Mouse (Mus musculus) spleen, adult 2 months (tissue): ENCODE data around the gene Apobec2.

Source experiments
- CTCF ChIP-seq: fragments of 200-500 bp; IDR thresholded peaks from 2 replicates; pipeline ENCODE4 v1.5.1; 2011; ENCODE audit warnings: mild to moderate bottlenecking, inconsistent platforms; ENCODE audit not compliant: insufficient read depth, insufficient read length, insufficient replicate concordance; ENCODE audit errors: extremely low read depth
- POLR2A ChIP-seq: fragments of 200-500 bp; IDR thresholded peaks from 2 replicates; pipeline ENCODE4 v1.6.1; 2011; ENCODE audit warnings: low read depth, low read length, inconsistent platforms

DNA sequence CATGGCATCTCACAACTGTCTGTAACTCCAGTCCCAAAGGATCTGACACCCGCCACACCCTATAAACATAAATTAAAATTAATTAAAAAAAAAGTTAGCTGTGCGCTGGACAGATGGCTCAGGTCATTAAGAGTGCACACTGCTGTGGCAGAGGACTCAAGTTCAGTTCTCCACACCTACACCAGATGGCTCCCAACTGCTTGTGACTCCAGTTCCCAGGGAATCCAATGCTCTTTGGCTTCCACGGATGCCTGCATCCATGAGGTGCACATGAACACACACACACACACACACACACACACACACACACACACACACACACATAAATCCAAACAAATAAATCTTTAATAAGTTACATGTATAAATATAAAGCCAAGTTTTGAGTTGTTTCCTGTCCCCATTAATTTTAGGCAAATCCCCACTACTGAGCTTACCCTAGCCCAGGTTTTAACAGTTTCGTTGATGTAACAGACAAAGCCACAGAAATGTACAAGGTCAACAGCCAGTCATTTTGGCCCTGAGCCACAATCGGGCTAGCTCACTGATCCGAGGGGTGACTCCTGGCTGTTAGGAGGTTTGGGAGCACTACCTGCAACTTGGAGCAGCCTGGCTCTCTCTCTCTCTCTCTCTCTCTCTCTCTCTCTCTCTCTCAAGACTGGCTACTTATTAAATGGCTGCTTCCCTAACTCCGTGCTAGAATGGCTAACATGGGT lies 10.2 kb upstream of the Apobec2 start:
- TF ChIP-seq POLR2A (no peak), CTCF (no peak)
